Mouse (Mus musculus) myocyte (in vitro differentiated cells): ENCODE measurements around the gene Hnrnpr.

ENCODE experiments used
- CEBPB ChIP-seq: IDR thresholded peaks from 2 replicates; pipeline ENCODE4 v1.6.1; 2011; ENCODE audit warnings: mild to moderate bottlenecking, moderate library complexity; ENCODE audit not compliant: poor library complexity, insufficient read depth, severe bottlenecking
- E2F4 ChIP-seq: IDR thresholded peaks from one replicate; pipeline ENCODE4 v1.6.1; 2011; ENCODE audit warnings: mild to moderate bottlenecking, control low read depth, moderate library complexity; ENCODE audit not compliant: insufficient read depth
- MAX ChIP-seq: IDR thresholded peaks from one replicate; pipeline ENCODE4 v1.6.1; 2011; ENCODE audit warnings: low read depth, mild to moderate bottlenecking, control low read depth
- MYOD1 ChIP-seq, 3 experiments: IDR thresholded peaks; one replicate each; pipeline ENCODE4 v1.6.1; 2011; ENCODE audit warnings: control low read depth in 2 of 3, low read depth in 2 of 3, mild to moderate bottlenecking in 2 of 3, moderate library complexity in 1 of 3; ENCODE audit not compliant: insufficient read length in 2 of 3, control insufficient read depth in 1 of 3
- MYOG ChIP-seq, 3 experiments: IDR thresholded peaks; one replicate each; pipeline ENCODE4 v1.6.1; 2011; ENCODE audit warnings: control low read depth in 2 of 3, low read depth in 2 of 3, mild to moderate bottlenecking in 2 of 3; ENCODE audit not compliant: insufficient read length in 2 of 3, control insufficient read depth in 1 of 3, insufficient read depth in 1 of 3
- POLR2A ChIP-seq: IDR thresholded peaks from one replicate; pipeline ENCODE4 v1.6.1; 2011; ENCODE audit warnings: low read depth, mild to moderate bottlenecking, control low read depth, moderate library complexity; ENCODE audit not compliant: insufficient read length
- POLR2AphosphoS2 ChIP-seq: IDR thresholded peaks from one replicate; pipeline ENCODE4 v1.6.1; 2011; ENCODE audit warnings: low read depth, control low read depth; ENCODE audit not compliant: insufficient read length
- TCF12 ChIP-seq: IDR thresholded peaks from one replicate; pipeline ENCODE4 v1.6.1; 2011; ENCODE audit warnings: mild to moderate bottlenecking, control low read depth; ENCODE audit not compliant: poor library complexity, insufficient read depth, severe bottlenecking
- TCF3 ChIP-seq: IDR thresholded peaks from one replicate; pipeline ENCODE4 v1.6.1; 2011; ENCODE audit warnings: low read depth, control low read depth; ENCODE audit not compliant: insufficient read length
- USF1 ChIP-seq: IDR thresholded peaks from one replicate; pipeline ENCODE4 v1.6.1; 2011; ENCODE audit warnings: low read depth, mild to moderate bottlenecking, control low read depth, moderate library complexity

GRCm38 (mm10) chr4:136281611-136282010 lies 29.1 kb upstream of the Hnrnpr start:
- TF ChIP-seq MAX (no peak), POLR2A (no peak), CEBPB (no peak), USF1 (no peak), TCF3 (no peak), MYOG (IDR thresholded peaks at IDR 0.05; ENCODE audit: control insufficient read depth in 1 of 3, insufficient read depth in 1 of 3, insufficient read length in 2 of 3, low read depth in 2 of 3) (no peak), TCF12 (no peak), E2F4 (no peak), MYOD1 (IDR thresholded peaks at IDR 0.05; ENCODE audit: control insufficient read depth in 1 of 3, insufficient read length in 2 of 3, low read depth in 2 of 3) (no peak), POLR2AphosphoS2 (no peak)
